Mouse (Mus musculus): Measurements from ENCODE around the gene Ercc2. TPM values are rescaled to one million over a fixed set of nuclear protein-coding genes. Genes with fewer than 3 reads are reported as not detected.

Ercc2 gene
- polyA plus RNA-seq, 1 experiment from 2014 or later: 25.2 TPM

- Histone ChIP-seq H3K4me2 (ENCODE audit: low read depth, low read length, severe bottlenecking) (no peak overlapping the region), H3K36me3 (ENCODE audit: control insufficient read depth, insufficient read depth, low read length) (peaks cover 11% of the 10 kb centered on the region), H3K27me3 (ENCODE audit: control insufficient read depth, insufficient read depth, low read length) (no peaks in the 10 kb centered on the region), H3K9me3 (ENCODE audit: control insufficient read depth, low read length) (no peaks in the 10 kb centered on the region), H3K27ac (ENCODE audit: low read depth, low read length) (no peak overlapping the region), H3K4me3 (ENCODE audit: low read depth, low read length) (no peak overlapping the region), H3K9ac (ENCODE audit: low read length) (no peak overlapping the region), H3K4me1 (replicated peaks; ENCODE audit: control insufficient read depth, insufficient read depth, low read length) (peaks cover 3% of the 10 kb centered on the region; the same call in 1 of the 2 replicates)
- DNase-seq (ENCODE audit: low spot score) (no peak), ATAC-seq (replicated peaks; ENCODE audit: low FRiP score) (no peak)
- WGBS: 85% methylated on average over 9 of the region's 9 CpGs
These were observed 1.9 kb downstream of the Ercc2 start for GRCm38 (mm10) chr7:19383708-19384107.

- no peaks in the 10 kb centered on the region for H3K27me3 ChIP-seq (ENCODE audit: control insufficient read depth, insufficient read depth, low read length)
These were observed 7.0 kb downstream of the Ercc2 start for GRCm38 (mm10) chr7:19388699-19389413.

GRCm38 (mm10) chr7:19394484-19394883, 12.7 kb downstream of the Ercc2 start:
- 89% methylated on average over 8 of the region's 8 CpGs for WGBS
- Histone ChIP-seq H3K36me3 (ENCODE audit: control insufficient read depth, insufficient read depth, low read length) (peaks cover 17% of the 10 kb centered on the region; the same call in 1 of the 2 replicates), H3K9ac (ENCODE audit: low read length) (no peak overlapping the region), H3K4me3 (ENCODE audit: low read depth, low read length) (no peak overlapping the region), H3K4me1 (replicated peaks; ENCODE audit: control insufficient read depth, insufficient read depth, low read length) (no peaks in the 10 kb centered on the region; the same call in 1 of the 2 replicates), H3K27me3 (ENCODE audit: control insufficient read depth, insufficient read depth, low read length) (0 out of 2 replicates have a peak, but pooled peaks cover 2% of the 10 kb centered on the region), H3K27ac (ENCODE audit: low read depth, low read length) (no peak overlapping the region), H3K9me3 (ENCODE audit: control insufficient read depth, low read length) (no peaks in the 10 kb centered on the region), H3K4me2 (ENCODE audit: low read depth, low read length, severe bottlenecking) (no peak overlapping the region)
- ATAC-seq (replicated peaks; ENCODE audit: low FRiP score) (no peak), DNase-seq (ENCODE audit: low spot score) (no peak)

More at GRCm38 (mm10) chr7:19388699-19389413, 7.0 kb downstream of the Ercc2 start:
- Histone ChIP-seq H3K4me3 (ENCODE audit: low read depth, low read length) (no peak overlapping the region), H3K27ac (ENCODE audit: low read depth, low read length) (peak overlapping the region; percentile 39; the same call in 1 of the 2 replicates), H3K4me1 (replicated peaks; ENCODE audit: control insufficient read depth, insufficient read depth, low read length) (no peaks in the 10 kb centered on the region; the same call in 1 of the 2 replicates), H3K36me3 (ENCODE audit: control insufficient read depth, insufficient read depth, low read length) (peaks cover 24% of the 10 kb centered on the region), H3K9me3 (ENCODE audit: control insufficient read depth, low read length) (no peaks in the 10 kb centered on the region), H3K9ac (ENCODE audit: low read length) (no peak overlapping the region), H3K4me2 (ENCODE audit: low read depth, low read length, severe bottlenecking) (no peak overlapping the region)
- WGBS: 77% methylated on average over 10 of the region's 10 CpGs
- ATAC-seq (replicated peaks; ENCODE audit: low FRiP score) (no peak), DNase-seq (ENCODE audit: low spot score) (no peak)

GRCm38 (mm10) chr7:19399496-19400280, 17.9 kb downstream of the Ercc2 start:
- Histone ChIP-seq H3K36me3 (ENCODE audit: control insufficient read depth, insufficient read depth, low read length) (peaks cover 3% of the 10 kb centered on the region; the same call in 1 of the 2 replicates), H3K27ac (ENCODE audit: low read depth, low read length) (no peak overlapping the region), H3K27me3 (ENCODE audit: control insufficient read depth, insufficient read depth, low read length) (peaks cover 27% of the 10 kb centered on the region), H3K9me3 (ENCODE audit: control insufficient read depth, low read length) (peaks cover 7% of the 10 kb centered on the region; the same call in 1 of the 2 replicates), H3K4me1 (replicated peaks; ENCODE audit: control insufficient read depth, insufficient read depth, low read length) (peaks cover 5% of the 10 kb centered on the region; the same call in 1 of the 2 replicates), H3K4me2 (ENCODE audit: low read depth, low read length, severe bottlenecking) (peak overlapping the region; percentile 43), H3K4me3 (ENCODE audit: low read depth, low read length) (peak overlapping the region; percentile 19), H3K9ac (ENCODE audit: low read length) (0 out of 2 replicates have a peak overlapping the region, but pooled peaks have one; percentile 18)
- ATAC-seq (replicated peaks; ENCODE audit: low FRiP score) (peak; percentile 49; the same call in 1 of the 2 replicates), DNase-seq (ENCODE audit: low spot score) (peak; percentile 76)
- 2% methylated on average over 27 of the region's 27 CpGs for WGBS

GRCm38 (mm10) chr7:19400946-19401345, 19.1 kb downstream of the Ercc2 start:
- DNase-seq (ENCODE audit: low spot score) (no peak), ATAC-seq (replicated peaks; ENCODE audit: low FRiP score) (no peak)
- no peak overlapping the region for H3K9ac ChIP-seq (ENCODE audit: low read length)
- H3K9me3 ChIP-seq (ENCODE audit: control insufficient read depth, low read length): peaks cover 7% of the 10 kb centered on the region; the same call in 1 of the 2 replicates
- H3K36me3 ChIP-seq (ENCODE audit: control insufficient read depth, insufficient read depth, low read length): no peaks in the 10 kb centered on the region
- H3K4me3 ChIP-seq (ENCODE audit: low read depth, low read length): no peak overlapping the region
- H3K4me1 ChIP-seq (replicated peaks; ENCODE audit: control insufficient read depth, insufficient read depth, low read length): peaks cover 5% of the 10 kb centered on the region; the same call in 1 of the 2 replicates
- no peak overlapping the region for H3K27ac ChIP-seq (ENCODE audit: low read depth, low read length)
- no peak overlapping the region for H3K4me2 ChIP-seq (ENCODE audit: low read depth, low read length, severe bottlenecking)
- H3K27me3 ChIP-seq (ENCODE audit: control insufficient read depth, insufficient read depth, low read length): peaks cover 33% of the 10 kb centered on the region
- 78% methylated on average over 4 of the region's 4 CpGs for WGBS

- no peak overlapping the region for H3K4me3 ChIP-seq (ENCODE audit: low read depth, low read length)
- H3K4me2 ChIP-seq (ENCODE audit: low read depth, low read length, severe bottlenecking): no peak overlapping the region
- 86% methylated on average over 9 of the region's 9 CpGs for WGBS
- DNase-seq (ENCODE audit: low spot score): no peak
- H3K27me3 ChIP-seq (ENCODE audit: control insufficient read depth, insufficient read depth, low read length): peaks cover 33% of the 10 kb centered on the region
- H3K9me3 ChIP-seq (ENCODE audit: control insufficient read depth, low read length): peaks cover 7% of the 10 kb centered on the region; the same call in 1 of the 2 replicates
- H3K4me1 ChIP-seq (replicated peaks; ENCODE audit: control insufficient read depth, insufficient read depth, low read length): peaks cover 5% of the 10 kb centered on the region; the same call in 1 of the 2 replicates
- no peak overlapping the region for H3K9ac ChIP-seq (ENCODE audit: low read length)
- no peaks in the 10 kb centered on the region for H3K36me3 ChIP-seq (ENCODE audit: control insufficient read depth, insufficient read depth, low read length)
- H3K27ac ChIP-seq (ENCODE audit: low read depth, low read length): no peak overlapping the region
- no peak for ATAC-seq (replicated peaks; ENCODE audit: low FRiP score)
These were observed 20.8 kb downstream of the Ercc2 start for GRCm38 (mm10) chr7:19402535-19403112.

- peak; percentile 27; the same call in 1 of the 2 replicates for ATAC-seq (replicated peaks; ENCODE audit: low FRiP score)
- no peak within 1 kb of the TSS for H3K27ac ChIP-seq (ENCODE audit: low read depth, low read length)
- peak; percentile 73 for DNase-seq (ENCODE audit: low spot score)
These were observed 22.0 kb downstream of the Ercc2 start, which contains the start of gene Klc3 for GRCm38 (mm10) chr7:19403731-19404296. Gene Klc3 (minus strand): TSS chr7:19404104.

GRCm38 (mm10) chr7:19404476-19404875, 22.7 kb downstream of the Ercc2 start, which contains the start of gene Ckm:
Gene Ckm (plus strand): TSS chr7:19404776.
- Histone ChIP-seq H3K36me3 (ENCODE audit: control insufficient read depth, insufficient read depth, low read length) (no peaks in the 10 kb centered on the region), H3K9me3 (ENCODE audit: control insufficient read depth, low read length) (peaks cover 7% of the 10 kb centered on the region; the same call in 1 of the 2 replicates), H3K4me1 (replicated peaks; ENCODE audit: control insufficient read depth, insufficient read depth, low read length) (peaks cover 5% of the 10 kb centered on the region; the same call in 1 of the 2 replicates), H3K27ac (ENCODE audit: low read depth, low read length) (no peak within 1 kb of the TSS), H3K9ac (ENCODE audit: low read length) (peak within 1 kb of the TSS; percentile 55), H3K27me3 (ENCODE audit: control insufficient read depth, insufficient read depth, low read length) (peaks cover 31% of the 10 kb centered on the region), H3K4me3 (ENCODE audit: low read depth, low read length) (peak within 1 kb of the TSS; percentile 40), H3K4me2 (ENCODE audit: low read depth, low read length, severe bottlenecking) (peak within 1 kb of the TSS; percentile 97)
- DNase-seq (ENCODE audit: low spot score): no peak
- ATAC-seq (replicated peaks; ENCODE audit: low FRiP score): no peak
- 57% methylated on average over 7 of the region's 7 CpGs for WGBS

More at GRCm38 (mm10) chr7:19403731-19404296, 22.0 kb downstream of the Ercc2 start, which contains the start of gene Klc3:
- Histone ChIP-seq H3K4me1 (replicated peaks; ENCODE audit: control insufficient read depth, insufficient read depth, low read length) (peaks cover 5% of the 10 kb centered on the region; the same call in 1 of the 2 replicates), H3K9me3 (ENCODE audit: control insufficient read depth, low read length) (peaks cover 7% of the 10 kb centered on the region; the same call in 1 of the 2 replicates), H3K4me2 (ENCODE audit: low read depth, low read length, severe bottlenecking) (peak within 1 kb of the TSS; percentile 97), H3K27me3 (ENCODE audit: control insufficient read depth, insufficient read depth, low read length) (peaks cover 33% of the 10 kb centered on the region), H3K9ac (ENCODE audit: low read length) (peak within 1 kb of the TSS; percentile 55), H3K4me3 (ENCODE audit: low read depth, low read length) (peak within 1 kb of the TSS; percentile 40), H3K36me3 (ENCODE audit: control insufficient read depth, insufficient read depth, low read length) (no peaks in the 10 kb centered on the region)
- WGBS: under 1% methylated on average over 62 of the region's 62 CpGs
